Mouse (Mus musculus): ENCODE data around the gene Dctn3.
A peak's percentile ranks its signal among the peaks of the same experiment; 100 is the strongest.
"Not testable (repeated sequence)": the region's sequence is repeated elsewhere in the genome, so short reads cannot be mapped to it uniquely, and the experiment has no call there.

Dctn3 gene

GRCm38 (mm10) chr4:41722918-41723351, at the start of gene Dctn3:
Gene Dctn3 (minus strand): TSS chr4:41723170.
- DNase-seq (ENCODE audit: low read depth, low spot score), result peak; percentile 89

GRCm38 (mm10) chr4:41767301-41767700, 44.3 kb upstream of the Dctn3 start:
- not testable (repeated sequence) for DNase-seq (ENCODE audit: low read depth, low spot score)

- DNase-seq (ENCODE audit: low read depth, low spot score), result not testable (repeated sequence)
Observed at GRCm38 (mm10) chr4:41763176-41763575, 40.2 kb upstream of the Dctn3 start.

- not testable (repeated sequence) for DNase-seq (ENCODE audit: low read depth, low spot score)
Observed at GRCm38 (mm10) chr4:41762688-41763114, 39.7 kb upstream of the Dctn3 start.

GRCm38 (mm10) chr4:41762099-41762687, 39.2 kb upstream of the Dctn3 start:
- DNase-seq (ENCODE audit: low read depth, low spot score), result no peak

GRCm38 (mm10) chr4:41761680-41762079, 38.7 kb upstream of the Dctn3 start:
- DNase-seq (ENCODE audit: low read depth, low spot score), result no peak

GRCm38 (mm10) chr4:41760911-41761310, 37.9 kb upstream of the Dctn3 start:
- DNase-seq (ENCODE audit: low read depth, low spot score), result no peak

- peak; percentile 67 for DNase-seq (ENCODE audit: low read depth, low spot score)
Observed at GRCm38 (mm10) chr4:41760288-41760721, 37.3 kb upstream of the Dctn3 start.

GRCm38 (mm10) chr4:41759656-41760287, 36.8 kb upstream of the Dctn3 start:
- DNase-seq (ENCODE audit: low read depth, low spot score), result no peak

GRCm38 (mm10) chr4:41759206-41759605, 36.2 kb upstream of the Dctn3 start:
- no peak for DNase-seq (ENCODE audit: low read depth, low spot score)

GRCm38 (mm10) chr4:41758701-41759100, 35.7 kb upstream of the Dctn3 start:
- no peak for DNase-seq (ENCODE audit: low read depth, low spot score)

- DNase-seq (ENCODE audit: low read depth, low spot score), result no peak
Observed at GRCm38 (mm10) chr4:41758021-41758420, 35.1 kb upstream of the Dctn3 start.

- no peak for DNase-seq (ENCODE audit: low read depth, low spot score)
Observed at GRCm38 (mm10) chr4:41757321-41757720, 34.4 kb upstream of the Dctn3 start.

- DNase-seq (ENCODE audit: low read depth, low spot score), result no peak
Observed at GRCm38 (mm10) chr4:41756440-41756839, 33.5 kb upstream of the Dctn3 start.

GRCm38 (mm10) chr4:41755338-41756305, 32.7 kb upstream of the Dctn3 start, which contains the start of gene Sigmar1:
Gene Sigmar1 (minus strand): TSS chr4:41756157.
- DNase-seq (ENCODE audit: low read depth, low spot score), result peak; percentile 74

GRCm38 (mm10) chr4:41754797-41755337, 31.9 kb upstream of the Dctn3 start, which contains the start of gene Galt:
Gene Galt (plus strand): TSS chr4:41755228.
- DNase-seq (ENCODE audit: low read depth, low spot score), result no peak

GRCm38 (mm10) chr4:41745021-41745420, 22.1 kb upstream of the Dctn3 start:
- no peak for DNase-seq (ENCODE audit: low read depth, low spot score)

GRCm38 (mm10) chr4:41744131-41744530, 21.2 kb upstream of the Dctn3 start:
- no peak for DNase-seq (ENCODE audit: low read depth, low spot score)

GRCm38 (mm10) chr4:41741158-41741560, 18.2 kb upstream of the Dctn3 start:
- peak; percentile 91 for DNase-seq (ENCODE audit: low read depth, low spot score)

GRCm38 (mm10) chr4:41740380-41741157, 17.6 kb upstream of the Dctn3 start:
- no peak for DNase-seq (ENCODE audit: low read depth, low spot score)

- DNase-seq (ENCODE audit: low read depth, low spot score), result no peak
Observed at GRCm38 (mm10) chr4:41739260-41739659, 16.3 kb upstream of the Dctn3 start.
